Mouse (Mus musculus) C2C12 (cell line): ENCODE results near the gene Eif5a.

Source experiments
- CEBPB ChIP-seq: IDR thresholded peaks from one replicate; pipeline ENCODE4 v1.6.1; 2011; ENCODE audit warnings: low read depth, mild to moderate bottlenecking, control low read depth, moderate library complexity
- CTCF ChIP-seq: IDR thresholded peaks from one replicate; pipeline ENCODE4 v1.5.1; 2011; ENCODE audit not compliant: control insufficient read depth, insufficient read depth, insufficient read length

GRCm38 (mm10) chr11:69908645-69909044 lies 13.1 kb downstream of the Eif5a start:
- TF ChIP-seq CTCF = no peak
- TF ChIP-seq CEBPB = no peak
